Mouse (Mus musculus) kidney, postnatal 0 days (tissue): ENCODE results near the gene H2-Ab1. TPM values are rescaled to one million over a fixed set of nuclear protein-coding genes. Genes with fewer than 3 reads are reported as not detected.

Source experiments
- ATAC-seq: fragments of 200-750 bp; cut with Nextera tagmentation; replicated peaks from 2 replicates; pipeline ENCODE4 v1.8.0; 2017; ENCODE audit warnings: low read depth, moderate number of reproducible peaks, moderate TSS enrichment, moderate library complexity; ENCODE audit not compliant: low FRiP score
- DNase-seq: peaks from one replicate; pipeline ENCODE4 v3.0.0-alpha.2; 2016; ENCODE audit warnings: low spot score
- H3K27ac ChIP-seq: fragments of 300-500 bp; sonication (generic); 2 replicates; pipeline ENCODE4 v1.5.1; 2014; ENCODE audit warnings: mild to moderate bottlenecking
- H3K27me3 ChIP-seq: fragments of 300-500 bp; sonication (generic); 2 replicates; pipeline ENCODE4 v1.6.1; 2014; ENCODE audit warnings: low read length, mixed read lengths; ENCODE audit not compliant: insufficient read depth
- H3K36me3 ChIP-seq: fragments of 300-500 bp; sonication (generic); 2 replicates; pipeline ENCODE4 v1.6.1; 2014; ENCODE audit warnings: low read length, mixed read lengths; ENCODE audit not compliant: insufficient read depth
- H3K4me1 ChIP-seq: fragments of 300-500 bp; sonication (generic); replicated peaks from 2 replicates; pipeline ENCODE4 v1.6.1; 2014; ENCODE audit warnings: antibody characterized with exemption, low read length, mixed read lengths; ENCODE audit not compliant: insufficient read depth
- H3K4me2 ChIP-seq: fragments of 300-500 bp; sonication (generic); 2 replicates; pipeline ENCODE4 v1.6.1; 2014; ENCODE audit warnings: mild to moderate bottlenecking, low read length, moderate library complexity, mixed read lengths
- H3K4me3 ChIP-seq: fragments of 300-500 bp; sonication (generic); replicated peaks from 2 replicates; pipeline ENCODE4 v1.5.1; 2014; ENCODE audit warnings: low read depth, low read length
- H3K9ac ChIP-seq: fragments of 300-500 bp; sonication (generic); 2 replicates; pipeline ENCODE4 v1.6.1; 2014; ENCODE audit warnings: low read depth, low read length
- H3K9me3 ChIP-seq: fragments of 300-500 bp; sonication (generic); replicated peaks from 2 replicates; pipeline ENCODE4 v1.6.1; 2016; ENCODE audit warnings: low read length, inconsistent platforms, mixed read lengths
- CTCF ChIP-seq: IDR thresholded peaks from 2 replicates; pipeline ENCODE4 v1.5.1; 2016; ENCODE audit warnings: antibody characterized with exemption, low read depth, mild to moderate bottlenecking, moderate library complexity
- WGBS: fragments of 180-500 bp; shearing (Covaris S2); extraction: QIAGEN DNeasy Blood & Tissue Kit; methylation state at CpG from one replicate; pipeline ENCODE4 v1.1.7; 2014; 5-methylcytosine and 5-hydroxymethylcytosine counted together
- polyA plus RNA-seq: library from polyadenylated mRNA; unstranded; fragments of >200 nt; fragmentation: Nextera tagmentation; extraction: Ambion mirVana; gene quantifications from 2 replicates; pipeline ENCODE4 v1.2.1, GENCODE M21; 2015

Gene H2-Ab1
- polyA plus RNA-seq, 1 experiment from 2014 or later = 49.7 TPM

- peak overlapping the region; percentile 54 for H3K4me3 ChIP-seq
- no peaks in the 10 kb centered on the region for H3K36me3 ChIP-seq
- ATAC-seq (peak; percentile 75), DNase-seq (peak; percentile 95)
- TF ChIP-seq CTCF = no peak
- 0 out of 2 replicates have a peak overlapping the region, but pooled peaks have one; percentile 9 for H3K9ac ChIP-seq
- peak overlapping the region; percentile 97 for H3K4me2 ChIP-seq
- H3K27ac ChIP-seq = no peak overlapping the region
- peaks cover 5% of the 10 kb centered on the region; the same call in 1 of the 2 replicates for H3K4me1 ChIP-seq
- WGBS = 1% methylated on average over 8 of the region's 8 CpGs
- H3K9me3 ChIP-seq = no peaks in the 10 kb centered on the region
- H3K27me3 ChIP-seq = no peaks in the 10 kb centered on the region
These were observed 5.6 kb downstream of the H2-Ab1 start for GRCm38 (mm10) chr17:34263068-34263467.

GRCm38 (mm10) chr17:34263811-34264371 lies 6.4 kb downstream of the H2-Ab1 start:
- H3K4me2 ChIP-seq = peak overlapping the region; percentile 97
- no peaks in the 10 kb centered on the region for H3K9me3 ChIP-seq
- peak; percentile 65 for DNase-seq
- TF ChIP-seq CTCF = peak; percentile 53
- H3K4me1 ChIP-seq = peaks cover 5% of the 10 kb centered on the region; the same call in 1 of the 2 replicates
- 8% methylated on average over 14 of the region's 14 CpGs for WGBS
- peak overlapping the region; percentile 54 for H3K4me3 ChIP-seq
- H3K9ac ChIP-seq = 0 out of 2 replicates have a peak overlapping the region, but pooled peaks have one; percentile 70
- no peak overlapping the region for H3K27ac ChIP-seq
- H3K27me3 ChIP-seq = no peaks in the 10 kb centered on the region
- ATAC-seq = no peak
- no peaks in the 10 kb centered on the region for H3K36me3 ChIP-seq

GRCm38 (mm10) chr17:34264452-34265351 lies 7.2 kb downstream of the H2-Ab1 start:
- Histone ChIP-seq H3K27ac (no peak overlapping the region), H3K4me3 (peak overlapping the region; percentile 49), H3K9ac (peak overlapping the region; percentile 70), H3K9me3 (no peaks in the 10 kb centered on the region), H3K36me3 (no peaks in the 10 kb centered on the region), H3K4me1 (peaks cover 5% of the 10 kb centered on the region; the same call in 1 of the 2 replicates), H3K27me3 (no peaks in the 10 kb centered on the region), H3K4me2 (peak overlapping the region; percentile 97)
- under 1% methylated on average over 89 of the region's 93 CpGs for WGBS
- ATAC-seq (peak; percentile 38; the same call in 1 of the 2 replicates), DNase-seq (peak; percentile 38)
- no peak for TF ChIP-seq CTCF

GRCm38 (mm10) chr17:34268262-34268661 lies 10.8 kb downstream of the H2-Ab1 start:
- no peak overlapping the region for H3K4me3 ChIP-seq
- no peaks in the 10 kb centered on the region for H3K9me3 ChIP-seq
- 74% methylated on average over 2 of the region's 2 CpGs for WGBS
- H3K36me3 ChIP-seq = no peaks in the 10 kb centered on the region
- H3K4me1 ChIP-seq = peaks cover 5% of the 10 kb centered on the region; the same call in 1 of the 2 replicates
- TF ChIP-seq CTCF = no peak
- H3K27me3 ChIP-seq = no peaks in the 10 kb centered on the region
- H3K27ac ChIP-seq = no peak overlapping the region
- DNase-seq = no peak
- no peak overlapping the region for H3K9ac ChIP-seq
- no peak overlapping the region for H3K4me2 ChIP-seq
- ATAC-seq = no peak

- no peaks in the 10 kb centered on the region for H3K9me3 ChIP-seq
- peaks cover 5% of the 10 kb centered on the region; the same call in 1 of the 2 replicates for H3K4me1 ChIP-seq
- H3K36me3 ChIP-seq = no peaks in the 10 kb centered on the region
- TF ChIP-seq CTCF = no peak
- WGBS = 76% methylated on average over 2 of the region's 2 CpGs
- H3K9ac ChIP-seq = no peak overlapping the region
- H3K27ac ChIP-seq = no peak overlapping the region
- no peaks in the 10 kb centered on the region for H3K27me3 ChIP-seq
- no peak for ATAC-seq
- no peak overlapping the region for H3K4me3 ChIP-seq
- H3K4me2 ChIP-seq = no peak overlapping the region
- no peak for DNase-seq
These were observed 11.3 kb downstream of the H2-Ab1 start for GRCm38 (mm10) chr17:34268748-34269147.

- ATAC-seq (no peak), DNase-seq (no peak)
- Histone ChIP-seq H3K4me1 (peaks cover 4% of the 10 kb centered on the region; the same call in 1 of the 2 replicates), H3K36me3 (no peaks in the 10 kb centered on the region), H3K9ac (no peak overlapping the region), H3K4me3 (no peak overlapping the region), H3K9me3 (no peaks in the 10 kb centered on the region), H3K27ac (no peak overlapping the region), H3K4me2 (no peak overlapping the region), H3K27me3 (no peaks in the 10 kb centered on the region)
- TF ChIP-seq CTCF = no peak
- whole genome bisulfite sequencing = 66% methylated on average over 4 of the region's 4 CpGs
These were observed 12.3 kb downstream of the H2-Ab1 start for GRCm38 (mm10) chr17:34269817-34270216.
